Mouse (Mus musculus): ENCODE measurements around the gene Zbtb12. TPM values are rescaled to one million over a fixed set of nuclear protein-coding genes. Genes with fewer than 3 reads are reported as not detected.

The Zbtb12 gene
- total and polyA plus RNA-seq, 3 experiments: 7.6 to 24.3 TPM; not detected in 1

DNA sequence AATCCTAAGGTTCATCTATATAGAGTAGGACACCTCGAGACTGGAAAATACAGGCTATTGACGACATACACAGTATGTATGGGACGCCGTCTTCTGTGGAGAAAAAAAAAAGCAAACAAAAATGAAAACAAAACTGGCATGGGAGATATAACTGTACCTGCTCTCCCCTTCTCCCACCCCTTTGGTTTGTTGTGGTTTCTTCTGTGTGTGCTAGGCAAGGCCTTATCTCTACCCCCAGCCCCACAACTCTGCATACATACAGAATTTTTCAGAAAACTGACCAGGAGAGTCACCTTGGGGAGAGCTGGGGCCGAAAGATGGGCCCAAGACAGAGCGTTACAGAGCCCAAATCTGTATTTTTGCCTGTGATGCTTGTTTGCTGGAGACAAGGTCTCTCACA, 5.4 kb downstream of the Zbtb12 start:
- DNase-seq (ENCODE audit: low read depth, low spot score): no peak
- H3K4me3 ChIP-seq (ENCODE audit: control insufficient read depth in 1 of 2, insufficient read depth in 1 of 2, low read depth in 2 of 2, low read length in 2 of 2): no peak overlapping the region
- no peak overlapping the region for H3K27ac ChIP-seq (ENCODE audit: control insufficient read depth, low read depth, low read length)
- H3K9me3 ChIP-seq (replicated peaks; ENCODE audit: insufficient read depth, low read length): no peaks in the 10 kb centered on the region
- no peaks in the 10 kb centered on the region for H3K27me3 ChIP-seq (ENCODE audit: control insufficient read depth in 1 of 2, insufficient read depth in 2 of 2, low read length in 2 of 2)
- H3K9ac ChIP-seq (ENCODE audit: control insufficient read depth, low read depth, low read length, poor library complexity, severe bottlenecking): no peak overlapping the region
- no peaks in the 10 kb centered on the region for H3K4me1 ChIP-seq (ENCODE audit: control insufficient read depth in 1 of 2, insufficient read depth in 2 of 2, low read length in 2 of 2)
- H3K79me2 ChIP-seq (ENCODE audit: control insufficient read depth, insufficient read depth, low read length, poor library complexity): no peaks in the 10 kb centered on the region
- TF ChIP-seq NRF1 (IDR thresholded peaks at IDR 0.05; ENCODE audit: insufficient read depth, low read depth, low read length, poor library complexity, severe bottlenecking) (no peak), SIN3A (IDR thresholded peaks at IDR 0.05; ENCODE audit: low read length) (no peak), POLR2AphosphoS2 (IDR thresholded peaks at IDR 0.05; ENCODE audit: low read length) (no peak), POLR2AphosphoS5 (IDR thresholded peaks at IDR 0.05; ENCODE audit: borderline replicate concordance, low read depth, low read length) (no peak), USF2 (IDR thresholded peaks at IDR 0.05; ENCODE audit: borderline replicate concordance in 1 of 2, insufficient read depth in 1 of 2, low read depth in 1 of 2, low read length in 2 of 2) (no peak), USF1 (IDR thresholded peaks at IDR 0.05; ENCODE audit: low read depth, low read length) (no peak), CTCF (IDR thresholded peaks at IDR 0.05 in 2 of 3, conservative IDR thresholded peaks at IDR 0.05 in 1 of 3; ENCODE audit: control insufficient read depth in 1 of 3, insufficient read depth in 1 of 3, low read depth in 2 of 3, low read length in 3 of 3, poor library complexity in 1 of 3, severe bottlenecking in 1 of 3) (no peak), GABPA (IDR thresholded peaks at IDR 0.05; ENCODE audit: low read depth, low read length) (no peak), MAX (IDR thresholded peaks at IDR 0.05; ENCODE audit: low read length) (no peak), TAL1 (IDR thresholded peaks at IDR 0.05; ENCODE audit: low read length) (no peak), MAFK (IDR thresholded peaks at IDR 0.05; ENCODE audit: borderline replicate concordance, low read depth, low read length) (no peak), ZC3H11A (IDR thresholded peaks at IDR 0.05; ENCODE audit: low read depth, low read length) (no peak), ELF1 (IDR thresholded peaks at IDR 0.05; ENCODE audit: low read depth, low read length) (no peak)
- no peaks in the 10 kb centered on the region for H3K36me3 ChIP-seq (ENCODE audit: control insufficient read depth in 1 of 2, insufficient read depth in 2 of 2, low read length in 2 of 2)

DNA sequence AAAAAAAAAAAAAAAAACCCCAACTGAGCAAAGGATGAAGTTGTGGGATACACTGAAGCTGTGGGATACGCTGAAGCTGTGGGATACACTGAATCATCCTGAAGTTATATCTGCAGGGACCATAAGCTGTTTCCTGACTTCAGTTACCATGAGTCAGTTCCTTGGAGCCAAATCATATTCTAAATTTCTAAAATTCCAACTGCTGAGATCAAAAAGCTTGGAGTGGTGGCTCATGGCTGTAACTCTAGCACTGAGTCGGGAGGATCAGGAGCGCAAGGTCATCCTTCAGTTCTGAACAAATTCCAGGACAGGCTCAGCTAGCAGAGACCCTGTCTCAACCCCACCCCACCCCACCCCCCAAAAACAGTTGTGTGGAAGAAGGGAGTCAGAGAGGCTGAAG, 6.3 kb downstream of the Zbtb12 start:
- Histone ChIP-seq H3K9me3 (replicated peaks; ENCODE audit: insufficient read depth, low read length) (no peaks in the 10 kb centered on the region), H3K27ac (ENCODE audit: control insufficient read depth, low read depth, low read length) (no peak overlapping the region), H3K36me3 (ENCODE audit: control insufficient read depth in 1 of 2, insufficient read depth in 2 of 2, low read length in 2 of 2) (no peaks in the 10 kb centered on the region), H3K4me1 (ENCODE audit: control insufficient read depth in 1 of 2, insufficient read depth in 2 of 2, low read length in 2 of 2) (no peaks in the 10 kb centered on the region), H3K79me2 (ENCODE audit: control insufficient read depth, insufficient read depth, low read length, poor library complexity) (no peaks in the 10 kb centered on the region), H3K27me3 (ENCODE audit: control insufficient read depth in 1 of 2, insufficient read depth in 2 of 2, low read length in 2 of 2) (no peaks in the 10 kb centered on the region), H3K4me3 (ENCODE audit: control insufficient read depth in 1 of 2, insufficient read depth in 1 of 2, low read depth in 2 of 2, low read length in 2 of 2) (no peak overlapping the region), H3K9ac (ENCODE audit: control insufficient read depth, low read depth, low read length, poor library complexity, severe bottlenecking) (no peak overlapping the region)
- DNase-seq (ENCODE audit: low read depth, low spot score): no peak
- TF ChIP-seq MAZ (IDR thresholded peaks at IDR 0.05; ENCODE audit: low read depth, low read length): no peak
- no peak for TF ChIP-seq RAD21 (IDR thresholded peaks at IDR 0.05; ENCODE audit: low read depth, low read length)
- TF ChIP-seq UBTF (IDR thresholded peaks at IDR 0.05; ENCODE audit: borderline replicate concordance, insufficient read depth, low read depth, low read length): no peak
- no peak for TF ChIP-seq ELF1 (IDR thresholded peaks at IDR 0.05; ENCODE audit: low read depth, low read length)
- TF ChIP-seq RCOR1 (IDR thresholded peaks at IDR 0.05; ENCODE audit: low read depth, low read length): no peak
- no peak for TF ChIP-seq BHLHE40 (IDR thresholded peaks at IDR 0.05; ENCODE audit: borderline replicate concordance, low read depth, low read length)
- no peak for TF ChIP-seq JUND (IDR thresholded peaks at IDR 0.05; ENCODE audit: low read depth, low read length)
- no peak for TF ChIP-seq ZMIZ1 (IDR thresholded peaks at IDR 0.05; ENCODE audit: low read depth, low read length)
